Mouse (Mus musculus): Measurements from ENCODE around the gene Olfr548-ps1. TPM values are rescaled to one million over a fixed set of nuclear protein-coding genes. Genes with fewer than 3 reads are reported as not detected.

Gene Olfr548-ps1
- polyA plus RNA-seq, 1 experiment, result not detected

DNA sequence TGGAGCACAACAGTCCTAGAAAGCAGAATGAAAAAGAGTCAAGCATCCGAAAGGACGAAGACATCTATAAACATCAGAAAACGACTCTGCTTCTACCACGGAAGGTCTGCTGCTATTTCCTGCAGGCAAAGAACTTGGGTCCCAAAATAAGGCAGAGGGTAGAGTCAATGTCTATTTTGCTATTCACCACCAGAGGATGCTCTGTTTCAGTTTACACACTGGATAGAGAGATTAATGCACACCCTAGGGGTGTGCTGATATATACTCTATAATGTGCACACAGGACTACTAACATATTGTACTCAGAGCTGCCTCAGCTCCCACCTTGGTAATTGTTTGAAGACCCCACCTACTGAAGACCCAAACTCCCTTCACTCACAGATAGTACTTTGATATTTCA, 25.5 kb downstream of the Olfr548-ps1 start:
- H3K27ac ChIP-seq (ENCODE audit: insufficient read depth, low read length), result no peak overlapping the region
- no peak overlapping the region for H3K4me3 ChIP-seq (ENCODE audit: insufficient read depth, low read length)
- H3K4me1 ChIP-seq (ENCODE audit: control insufficient read depth, insufficient read depth, low read length), result peaks cover 3% of the 10 kb centered on the region; the same call in 1 of the 2 replicates
- TF ChIP-seq POLR2A (IDR thresholded peaks at IDR 0.05; ENCODE audit: low read depth, low read length), result no peak
- no peak for TF ChIP-seq CTCF (IDR thresholded peaks at IDR 0.05; ENCODE audit: borderline replicate concordance, insufficient read depth, low read length)

DNA sequence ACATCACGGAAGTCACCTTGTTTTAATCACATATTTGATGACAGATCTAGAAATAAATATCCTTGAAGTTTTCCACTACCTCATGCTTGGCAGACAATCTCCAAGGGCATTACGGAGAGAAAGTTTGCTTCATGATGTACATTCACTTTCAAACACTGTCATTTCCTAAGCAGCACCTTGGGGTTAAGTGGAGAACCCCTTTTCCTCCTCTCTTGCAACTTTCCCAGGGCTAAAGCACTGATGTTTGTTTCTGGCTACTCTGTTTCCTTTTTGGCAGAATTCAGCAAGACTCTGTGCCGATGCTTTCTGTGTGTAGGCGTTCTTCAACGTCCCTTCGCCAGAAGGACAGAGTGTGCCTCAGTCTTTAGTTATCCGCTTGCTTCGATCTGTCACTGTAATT, 30.4 kb downstream of the Olfr548-ps1 start, which contains the start of gene Olfr550:
Gene Olfr550 (plus strand): TSS at position 301 of the 400 bp plus-strand sequence.
- Histone ChIP-seq H3K27ac (ENCODE audit: insufficient read depth, low read length) (no peak within 1 kb of the TSS), H3K4me1 (ENCODE audit: control insufficient read depth, insufficient read depth, low read length) (no peaks in the 10 kb centered on the region), H3K4me3 (ENCODE audit: insufficient read depth, low read length) (no peak within 1 kb of the TSS)
- TF ChIP-seq POLR2A (IDR thresholded peaks at IDR 0.05; ENCODE audit: low read depth, low read length), result no peak
- TF ChIP-seq CTCF (IDR thresholded peaks at IDR 0.05; ENCODE audit: borderline replicate concordance, insufficient read depth, low read length), result no peak

DNA sequence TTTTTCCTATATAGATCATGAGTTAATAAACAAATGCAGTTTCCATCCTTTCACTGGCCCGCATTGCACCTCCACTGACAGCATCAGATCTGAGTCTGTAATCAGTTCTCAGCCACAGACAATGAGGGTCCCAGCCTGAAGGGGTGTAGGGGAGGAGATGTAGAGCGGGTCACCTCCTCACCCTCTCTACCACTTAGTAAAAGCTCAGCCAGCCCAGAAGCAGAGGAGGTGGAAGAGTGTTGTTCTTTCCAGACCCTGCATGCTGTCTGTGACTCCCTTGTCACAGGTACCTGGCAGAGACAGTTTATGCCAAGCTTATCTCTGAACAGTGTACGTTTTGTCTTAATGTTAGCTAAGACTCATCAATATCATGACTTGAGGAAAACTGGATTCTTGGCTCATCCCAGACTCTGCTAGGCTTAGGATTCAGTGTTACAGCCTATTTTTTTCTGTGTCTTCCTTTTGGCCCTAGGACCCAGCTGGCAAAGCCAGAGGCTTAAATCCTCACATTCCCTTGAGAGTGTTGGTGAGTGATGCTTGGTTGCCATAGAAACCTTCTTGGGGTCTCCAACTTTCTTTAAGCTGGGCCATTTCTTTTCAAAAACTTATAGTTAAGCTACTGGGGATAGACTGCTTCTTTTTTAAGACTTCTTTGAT, 32.6 kb downstream of the Olfr548-ps1 start:
- Histone ChIP-seq H3K4me1 (ENCODE audit: control insufficient read depth, insufficient read depth, low read length) (no peaks in the 10 kb centered on the region), H3K27ac (ENCODE audit: insufficient read depth, low read length) (no peak overlapping the region), H3K4me3 (ENCODE audit: insufficient read depth, low read length) (no peak overlapping the region)
- no peak for TF ChIP-seq POLR2A (IDR thresholded peaks at IDR 0.05; ENCODE audit: low read depth, low read length)
- no peak for TF ChIP-seq CTCF (IDR thresholded peaks at IDR 0.05; ENCODE audit: borderline replicate concordance, insufficient read depth, low read length)

DNA sequence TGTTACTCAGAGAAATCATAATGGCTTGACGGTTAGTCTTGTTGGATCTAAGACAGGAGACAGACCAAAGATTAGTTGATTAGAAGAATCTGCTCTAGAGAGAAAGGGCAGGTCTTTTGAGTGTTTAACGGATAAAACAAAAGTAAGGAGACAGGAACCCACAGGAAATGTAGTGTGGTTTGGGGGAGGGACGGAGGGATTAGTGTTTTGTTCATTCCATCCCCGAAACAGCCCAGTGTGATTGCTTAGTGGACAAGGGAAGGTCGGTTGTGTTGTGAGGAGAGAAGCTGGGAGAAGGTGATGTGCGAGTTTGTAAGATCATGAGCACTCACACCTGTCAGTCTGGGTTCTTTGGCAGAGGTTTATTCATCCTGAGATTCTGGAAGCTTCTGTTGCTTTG, 35.3 kb downstream of the Olfr548-ps1 start:
- no peaks in the 10 kb centered on the region for H3K4me1 ChIP-seq (ENCODE audit: control insufficient read depth, insufficient read depth, low read length)
- H3K4me3 ChIP-seq (ENCODE audit: insufficient read depth, low read length), result no peak overlapping the region
- TF ChIP-seq POLR2A (IDR thresholded peaks at IDR 0.05; ENCODE audit: low read depth, low read length), result no peak
- no peak for TF ChIP-seq CTCF (IDR thresholded peaks at IDR 0.05; ENCODE audit: borderline replicate concordance, insufficient read depth, low read length)
- no peak overlapping the region for H3K27ac ChIP-seq (ENCODE audit: insufficient read depth, low read length)

DNA sequence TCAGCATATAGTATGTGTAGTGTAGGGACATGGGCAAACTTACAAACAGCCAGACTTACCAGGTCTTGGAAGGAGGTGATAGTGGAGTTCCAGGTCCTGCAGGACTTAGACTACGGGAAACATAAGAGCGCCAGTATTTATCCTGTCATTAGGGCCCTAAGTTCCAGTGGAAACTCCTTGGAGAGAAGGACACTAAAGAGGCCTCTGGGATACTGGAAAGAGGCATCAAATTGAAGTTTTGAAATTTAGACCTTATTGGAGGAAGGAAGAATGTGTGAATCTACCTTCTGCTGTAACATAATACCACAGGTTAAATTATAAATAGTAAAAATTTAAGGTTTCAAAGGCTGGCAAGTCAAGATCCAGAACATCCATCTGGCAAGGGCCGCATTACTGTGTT, 51.1 kb downstream of the Olfr548-ps1 start, which contains the start of gene Olfr551:
Gene Olfr551 (minus strand): TSS at position 101 of the 400 bp plus-strand sequence.
- no peak for TF ChIP-seq POLR2A (IDR thresholded peaks at IDR 0.05; ENCODE audit: low read depth, low read length)

More for the DNA sequence above, 51.1 kb downstream of the Olfr548-ps1 start, which contains the start of gene Olfr551:
- no peak within 1 kb of the TSS for H3K27ac ChIP-seq (ENCODE audit: insufficient read depth, low read length)
- H3K4me1 ChIP-seq (ENCODE audit: control insufficient read depth, insufficient read depth, low read length), result no peaks in the 10 kb centered on the region
- no peak within 1 kb of the TSS for H3K4me3 ChIP-seq (ENCODE audit: insufficient read depth, low read length)

Other genes with a start within 250 kb of the Olfr548-ps1 start
- gene Rrm1, start 99.2 kb upstream of the Olfr548-ps1 start, polyA plus RNA-seq (2011; ENCODE audit: insufficient read length, low read depth, missing spikeins), result 167 and 222 TPM in 2 replicates
- not detected in 2 replicates for gene Olfr543, start 59.2 kb upstream of the Olfr548-ps1 start, polyA plus RNA-seq (2011; ENCODE audit: insufficient read length, low read depth, missing spikeins)
- not detected in 2 replicates for gene Olfr544, start 52.6 kb upstream of the Olfr548-ps1 start, polyA plus RNA-seq (2011; ENCODE audit: insufficient read length, low read depth, missing spikeins)
- not detected in 2 replicates for gene Olfr545, start 41.3 kb upstream of the Olfr548-ps1 start, polyA plus RNA-seq (2011; ENCODE audit: insufficient read length, low read depth, missing spikeins)
- gene Olfr547, start 6.1 kb upstream of the Olfr548-ps1 start, polyA plus RNA-seq (2011; ENCODE audit: insufficient read length, low read depth, missing spikeins), result not detected in 2 replicates
- gene Olfr549, start 9.0 kb downstream of the Olfr548-ps1 start, polyA plus RNA-seq (2011; ENCODE audit: insufficient read length, low read depth, missing spikeins), result not detected in 2 replicates
- 8.4 and 8.8 TPM in 2 replicates for gene Trim21, start 24.6 kb downstream of the Olfr548-ps1 start, polyA plus RNA-seq (2011; ENCODE audit: insufficient read length, low read depth, missing spikeins)
- gene Olfr550, start 30.5 kb downstream of the Olfr548-ps1 start, polyA plus RNA-seq (2011; ENCODE audit: insufficient read length, low read depth, missing spikeins), result not detected in 2 replicates
- not detected in 2 replicates for gene Olfr551, start 51.0 kb downstream of the Olfr548-ps1 start, polyA plus RNA-seq (2011; ENCODE audit: insufficient read length, low read depth, missing spikeins)
- not detected in 2 replicates for gene Olfr552, start 56.9 kb downstream of the Olfr548-ps1 start, polyA plus RNA-seq (2011; ENCODE audit: insufficient read length, low read depth, missing spikeins)
- gene Olfr553, start 77.3 kb downstream of the Olfr548-ps1 start, polyA plus RNA-seq (2011; ENCODE audit: insufficient read length, low read depth, missing spikeins), result not detected in 2 replicates
- gene Olfr554, start 97.5 kb downstream of the Olfr548-ps1 start, polyA plus RNA-seq (2011; ENCODE audit: insufficient read length, low read depth, missing spikeins), result not detected in 2 replicates
- not detected in 2 replicates for gene Olfr555, start 117.9 kb downstream of the Olfr548-ps1 start, polyA plus RNA-seq (2011; ENCODE audit: insufficient read length, low read depth, missing spikeins)
- gene Olfr556, start 124.0 kb downstream of the Olfr548-ps1 start, polyA plus RNA-seq (2011; ENCODE audit: insufficient read length, low read depth, missing spikeins), result not detected in 2 replicates
- gene Trim68, start 146.4 kb downstream of the Olfr548-ps1 start, polyA plus RNA-seq (2011; ENCODE audit: insufficient read length, low read depth, missing spikeins), result 10.0 and 10.6 TPM in 2 replicates
- not detected in 2 replicates for gene Olfr557, start 155.0 kb downstream of the Olfr548-ps1 start, polyA plus RNA-seq (2011; ENCODE audit: insufficient read length, low read depth, missing spikeins)
- not detected in 2 replicates for gene Olfr558, start 161.3 kb downstream of the Olfr548-ps1 start, polyA plus RNA-seq (2011; ENCODE audit: insufficient read length, low read depth, missing spikeins)
- not detected in 2 replicates for gene Olfr33, start 178.2 kb downstream of the Olfr548-ps1 start, polyA plus RNA-seq (2011; ENCODE audit: insufficient read length, low read depth, missing spikeins)
- gene Olfr559, start 186.6 kb downstream of the Olfr548-ps1 start, polyA plus RNA-seq (2011; ENCODE audit: insufficient read length, low read depth, missing spikeins), result not detected in 2 replicates
- not detected in 2 replicates for gene Olfr560, start 218.5 kb downstream of the Olfr548-ps1 start, polyA plus RNA-seq (2011; ENCODE audit: insufficient read length, low read depth, missing spikeins)
- not detected in 2 replicates for gene Olfr78, start 218.6 kb downstream of the Olfr548-ps1 start, polyA plus RNA-seq (2011; ENCODE audit: insufficient read length, low read depth, missing spikeins)
- not detected in 2 replicates for gene Olfr561, start 230.3 kb downstream of the Olfr548-ps1 start, polyA plus RNA-seq (2011; ENCODE audit: insufficient read length, low read depth, missing spikeins)

Measured in embryonic fibroblast, embryonic 13.5 days (primary cell).